Mouse (Mus musculus): ENCODE data around the gene Jam2.

DNA sequence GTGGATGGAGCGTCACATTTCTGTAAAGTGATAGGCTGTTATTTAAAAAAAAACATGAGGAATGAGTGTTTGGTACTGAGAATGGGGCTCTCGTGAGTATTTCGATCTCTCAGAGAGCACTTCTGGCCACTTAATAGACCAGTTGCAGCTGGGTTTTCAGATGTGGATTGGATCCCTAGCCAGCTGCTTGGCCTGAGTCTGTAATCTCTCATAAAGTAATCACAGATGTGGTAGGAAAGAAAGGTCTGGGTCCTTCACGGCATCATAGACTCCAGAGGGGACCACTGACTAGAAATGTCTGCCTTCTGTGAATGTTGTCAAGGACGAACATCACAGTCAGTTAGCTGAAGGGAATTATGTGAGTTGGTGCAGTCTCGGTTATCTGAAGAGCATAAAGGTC lies 4.5 kb downstream of the Jam2 start:
- TF ChIP-seq CTCF (IDR thresholded peaks at IDR 0.05; ENCODE audit: control insufficient read depth, insufficient read depth, low read length) (no peak), POLR2A (IDR thresholded peaks at IDR 0.05; ENCODE audit: borderline replicate concordance, control insufficient read depth, low read depth, low read length) (no peak)
